Mouse (Mus musculus): ENCODE data around the gene Jph3.

DNA sequence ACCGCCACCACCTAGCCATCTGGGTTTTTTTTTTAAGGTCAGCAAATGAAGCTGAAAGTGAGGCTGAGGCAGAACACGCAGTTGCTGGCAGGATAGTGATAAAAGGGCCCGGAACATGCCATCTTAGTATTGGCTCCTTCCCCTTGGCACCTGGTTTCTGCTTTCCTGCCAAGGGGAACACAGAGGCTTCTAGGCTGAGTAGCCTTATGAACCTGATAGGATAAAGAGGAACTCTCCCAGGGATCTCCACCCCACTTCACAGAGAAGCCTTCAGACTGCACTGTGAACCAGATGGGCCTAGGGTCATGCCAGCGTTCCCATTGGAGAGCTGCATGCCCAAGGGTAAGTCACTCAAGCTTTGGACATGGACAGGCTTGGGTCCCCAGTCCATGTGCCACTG, 48.5 kb upstream of the Jph3 start:
- TF ChIP-seq USF1 (IDR thresholded peaks at IDR 0.05; ENCODE audit: low read depth) (no peak), POLR2A (IDR thresholded peaks at IDR 0.05; ENCODE audit: insufficient read length, low read depth) (no peak), MYOG (IDR thresholded peaks at IDR 0.05; ENCODE audit: control insufficient read depth in 1 of 3, insufficient read depth in 1 of 3, insufficient read length in 2 of 3, low read depth in 2 of 3) (no peak)
